Mouse (Mus musculus): ENCODE measurements at regions not wholly inside any gene's neighbourhood (a gene's known extent, or its start where the extent isn't known, plus 50 kb on each side); places are given as distances from the start of the nearest gene placed in this dataset.

- DNase-seq: no peak
- 94% methylated on average over 2 of the region's 2 CpGs for WGBS
- H3K4me3 ChIP-seq (replicated peaks; ENCODE audit: extremely low read depth, low read depth, low read length): no peak overlapping the region
- TF ChIP-seq CTCF (IDR thresholded peaks at IDR 0.05; ENCODE audit: insufficient read depth, low read length) (no peak), POLR2A (IDR thresholded peaks at IDR 0.05; ENCODE audit: borderline replicate concordance, extremely low read depth, low read depth, low read length) (no peak)
- H3K4me1 ChIP-seq (ENCODE audit: control insufficient read depth, insufficient read depth, low read length): no peaks in the 10 kb centered on the region
Observed at GRCm38 (mm10) chr2:46609217-46609616, 1492.0 kb upstream of the Zeb2 start.

- Histone ChIP-seq H3K4me3 (replicated peaks; ENCODE audit: extremely low read depth, low read depth, low read length) (no peak overlapping the region), H3K4me1 (ENCODE audit: control insufficient read depth, insufficient read depth, low read length) (no peaks in the 10 kb centered on the region)
- TF ChIP-seq CTCF (IDR thresholded peaks at IDR 0.05; ENCODE audit: insufficient read depth, low read length): no peak
- TF ChIP-seq POLR2A (IDR thresholded peaks at IDR 0.05; ENCODE audit: borderline replicate concordance, extremely low read depth, low read depth, low read length): no peak
- DNase-seq: no peak
- WGBS: 34% methylated on average over 2 of the region's 2 CpGs
Observed at GRCm38 (mm10) chr2:46581773-46582172, 1464.6 kb upstream of the Zeb2 start.

- 90% methylated on average over 2 of the region's 2 CpGs for WGBS
- DNase-seq: no peak
- Histone ChIP-seq H3K4me1 (ENCODE audit: control insufficient read depth, insufficient read depth, low read length) (no peaks in the 10 kb centered on the region), H3K4me3 (replicated peaks; ENCODE audit: extremely low read depth, low read depth, low read length) (no peak overlapping the region)
- TF ChIP-seq CTCF (IDR thresholded peaks at IDR 0.05; ENCODE audit: insufficient read depth, low read length) (no peak), POLR2A (IDR thresholded peaks at IDR 0.05; ENCODE audit: borderline replicate concordance, extremely low read depth, low read depth, low read length) (no peak)
Observed at GRCm38 (mm10) chr2:46570416-46570815, 1453.2 kb upstream of the Zeb2 start.

GRCm38 (mm10) chr2:46533395-46533794 is 1416.2 kb upstream of the Zeb2 start:
- Histone ChIP-seq H3K4me3 (replicated peaks; ENCODE audit: extremely low read depth, low read depth, low read length) (no peak overlapping the region), H3K4me1 (ENCODE audit: control insufficient read depth, insufficient read depth, low read length) (no peaks in the 10 kb centered on the region)
- TF ChIP-seq POLR2A (IDR thresholded peaks at IDR 0.05; ENCODE audit: borderline replicate concordance, extremely low read depth, low read depth, low read length) (no peak), CTCF (IDR thresholded peaks at IDR 0.05; ENCODE audit: insufficient read depth, low read length) (no peak)
- no peak for DNase-seq
- WGBS: 51% methylated on average over 1 of the region's 1 CpGs

GRCm38 (mm10) chr2:46530686-46531085 is 1413.5 kb upstream of the Zeb2 start:
- 76% methylated on average over 1 of the region's 1 CpGs for WGBS
- H3K4me1 ChIP-seq (ENCODE audit: control insufficient read depth, insufficient read depth, low read length): no peaks in the 10 kb centered on the region
- TF ChIP-seq POLR2A (IDR thresholded peaks at IDR 0.05; ENCODE audit: borderline replicate concordance, extremely low read depth, low read depth, low read length) (no peak), CTCF (IDR thresholded peaks at IDR 0.05; ENCODE audit: insufficient read depth, low read length) (no peak)
- H3K4me3 ChIP-seq (replicated peaks; ENCODE audit: extremely low read depth, low read depth, low read length): no peak overlapping the region
- no peak for DNase-seq

GRCm38 (mm10) chr2:46525223-46525622 is 1408.0 kb upstream of the Zeb2 start:
- 31% methylated on average over 4 of the region's 4 CpGs for WGBS
- no peaks in the 10 kb centered on the region for H3K4me1 ChIP-seq (ENCODE audit: control insufficient read depth, insufficient read depth, low read length)
- TF ChIP-seq POLR2A (IDR thresholded peaks at IDR 0.05; ENCODE audit: borderline replicate concordance, extremely low read depth, low read depth, low read length): no peak
- no peak for TF ChIP-seq CTCF (IDR thresholded peaks at IDR 0.05; ENCODE audit: insufficient read depth, low read length)
- DNase-seq: no peak
- H3K4me3 ChIP-seq (replicated peaks; ENCODE audit: extremely low read depth, low read depth, low read length): no peak overlapping the region

GRCm38 (mm10) chr2:46524625-46525024 is 1407.4 kb upstream of the Zeb2 start:
- DNase-seq: no peak
- TF ChIP-seq CTCF (IDR thresholded peaks at IDR 0.05; ENCODE audit: insufficient read depth, low read length): no peak
- TF ChIP-seq POLR2A (IDR thresholded peaks at IDR 0.05; ENCODE audit: borderline replicate concordance, extremely low read depth, low read depth, low read length): no peak
- no peak overlapping the region for H3K4me3 ChIP-seq (replicated peaks; ENCODE audit: extremely low read depth, low read depth, low read length)
- WGBS: 27% methylated on average over 6 of the region's 6 CpGs
- H3K4me1 ChIP-seq (ENCODE audit: control insufficient read depth, insufficient read depth, low read length): no peaks in the 10 kb centered on the region

- Histone ChIP-seq H3K4me3 (replicated peaks; ENCODE audit: extremely low read depth, low read depth, low read length) (no peak overlapping the region), H3K4me1 (ENCODE audit: control insufficient read depth, insufficient read depth, low read length) (no peaks in the 10 kb centered on the region)
- 60% methylated on average over 5 of the region's 5 CpGs for WGBS
- no peak for TF ChIP-seq POLR2A (IDR thresholded peaks at IDR 0.05; ENCODE audit: borderline replicate concordance, extremely low read depth, low read depth, low read length)
- TF ChIP-seq CTCF (IDR thresholded peaks at IDR 0.05; ENCODE audit: insufficient read depth, low read length): no peak
- no peak for DNase-seq
Observed at GRCm38 (mm10) chr2:46521147-46521965, 1404.2 kb upstream of the Zeb2 start.

GRCm38 (mm10) chr2:46512237-46513028 is 1395.2 kb upstream of the Zeb2 start:
- no peak for DNase-seq
- no peak for TF ChIP-seq CTCF (IDR thresholded peaks at IDR 0.05; ENCODE audit: insufficient read depth, low read length)
- 17% methylated on average over 2 of the region's 2 CpGs for WGBS

GRCm38 (mm10) chr2:46506951-46507350 is 1389.8 kb upstream of the Zeb2 start:
- Histone ChIP-seq H3K4me3 (replicated peaks; ENCODE audit: extremely low read depth, low read depth, low read length) (no peak overlapping the region), H3K4me1 (ENCODE audit: control insufficient read depth, insufficient read depth, low read length) (no peaks in the 10 kb centered on the region)
- no peak for DNase-seq
- TF ChIP-seq CTCF (IDR thresholded peaks at IDR 0.05; ENCODE audit: insufficient read depth, low read length) (no peak), POLR2A (IDR thresholded peaks at IDR 0.05; ENCODE audit: borderline replicate concordance, extremely low read depth, low read depth, low read length) (no peak)
- WGBS: 69% methylated on average over 1 of the region's 1 CpGs

More at GRCm38 (mm10) chr2:46512237-46513028, 1395.2 kb upstream of the Zeb2 start:
- Histone ChIP-seq H3K4me1 (ENCODE audit: control insufficient read depth, insufficient read depth, low read length) (no peaks in the 10 kb centered on the region), H3K4me3 (replicated peaks; ENCODE audit: extremely low read depth, low read depth, low read length) (no peak overlapping the region)

Measured in lung, adult 2 months (tissue).